Mouse (Mus musculus): ENCODE results near the gene Met. TPM values are rescaled to one million over a fixed set of nuclear protein-coding genes. Genes with fewer than 3 reads are reported as not detected.

Met gene
- polyA plus RNA-seq, 2 experiments, result 4.3 to 5.9 TPM

DNA sequence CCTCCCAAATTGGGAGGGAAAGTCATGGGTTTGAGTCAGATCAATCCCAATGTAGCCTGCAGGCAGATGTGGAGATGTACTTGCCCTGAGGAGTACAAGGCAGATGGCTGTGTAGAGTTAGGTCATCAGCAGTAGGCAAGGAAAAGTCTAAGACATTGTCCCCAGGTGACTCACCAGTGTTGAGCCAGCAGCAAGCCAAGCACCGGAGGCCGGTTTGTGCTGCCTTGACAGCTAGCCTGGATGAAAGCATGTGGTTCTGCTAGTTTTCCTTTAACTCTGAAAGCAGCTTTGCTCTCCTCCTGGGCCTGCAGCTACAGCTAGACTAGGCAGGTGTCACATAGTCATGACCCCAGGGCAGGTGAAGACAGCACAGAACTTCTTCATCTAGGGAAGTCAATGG, 43.2 kb downstream of the Met start:
- Histone ChIP-seq H3K4me2 (replicated peaks; ENCODE audit: low read depth, low read length, severe bottlenecking) (no peak overlapping the region), H3K9ac (ENCODE audit: low read depth, low read length, severe bottlenecking) (no peak overlapping the region), H3K36me3 (ENCODE audit: control insufficient read depth, insufficient read depth, low read length) (no peaks in the 10 kb centered on the region), H3K9me3 (ENCODE audit: control insufficient read depth, low read length) (no peaks in the 10 kb centered on the region), H3K27me3 (ENCODE audit: control insufficient read depth, insufficient read depth, low read length) (no peaks in the 10 kb centered on the region), H3K4me3 (replicated peaks; ENCODE audit: low read length) (no peak overlapping the region), H3K4me1 (ENCODE audit: control insufficient read depth, insufficient read depth, low read length) (no peaks in the 10 kb centered on the region), H3K27ac (replicated peaks; ENCODE audit: low read depth, low read length) (no peak overlapping the region)
- TF ChIP-seq POLR2A (IDR thresholded peaks at IDR 0.05; ENCODE audit: borderline replicate concordance, extremely low read depth, insufficient read depth, insufficient read length), result no peak
- WGBS, result 54% methylated on average over 2 of the region's 2 CpGs
- ATAC-seq (ENCODE audit: low FRiP score, low read depth) (no peak), DNase-seq (ENCODE audit: low spot score) (no peak)

DNA sequence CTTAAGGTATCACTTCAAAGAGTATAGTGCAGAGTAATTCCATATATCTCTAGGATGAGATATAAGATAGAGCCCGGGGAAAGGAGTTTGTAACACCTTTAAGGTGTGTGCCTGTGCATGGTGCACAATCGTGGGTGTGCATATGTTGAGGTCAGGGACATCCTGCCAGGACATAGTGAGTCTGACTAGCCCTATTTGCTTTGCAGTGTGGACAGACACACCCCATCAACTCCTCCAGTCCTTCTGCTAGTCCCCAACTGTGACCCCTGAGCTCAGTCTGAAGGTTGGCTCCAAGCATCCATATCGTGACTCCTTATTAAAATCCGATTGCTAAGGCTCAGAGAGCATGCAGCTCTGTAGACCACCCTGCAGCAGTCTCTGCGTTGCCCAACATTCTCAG, 44.6 kb downstream of the Met start:
- no peaks in the 10 kb centered on the region for H3K36me3 ChIP-seq (ENCODE audit: control insufficient read depth, insufficient read depth, low read length)
- ATAC-seq (ENCODE audit: low FRiP score, low read depth) (no peak), DNase-seq (ENCODE audit: low spot score) (no peak)
- WGBS, result 71% methylated on average over 5 of the region's 5 CpGs
- H3K4me1 ChIP-seq (ENCODE audit: control insufficient read depth, insufficient read depth, low read length), result no peaks in the 10 kb centered on the region
- no peak for TF ChIP-seq POLR2A (IDR thresholded peaks at IDR 0.05; ENCODE audit: borderline replicate concordance, extremely low read depth, insufficient read depth, insufficient read length)
- H3K4me3 ChIP-seq (replicated peaks; ENCODE audit: low read length), result no peak overlapping the region
- no peaks in the 10 kb centered on the region for H3K9me3 ChIP-seq (ENCODE audit: control insufficient read depth, low read length)
- no peak overlapping the region for H3K27ac ChIP-seq (replicated peaks; ENCODE audit: low read depth, low read length)
- no peaks in the 10 kb centered on the region for H3K27me3 ChIP-seq (ENCODE audit: control insufficient read depth, insufficient read depth, low read length)
- H3K9ac ChIP-seq (ENCODE audit: low read depth, low read length, severe bottlenecking), result no peak overlapping the region
- no peak overlapping the region for H3K4me2 ChIP-seq (replicated peaks; ENCODE audit: low read depth, low read length, severe bottlenecking)

DNA sequence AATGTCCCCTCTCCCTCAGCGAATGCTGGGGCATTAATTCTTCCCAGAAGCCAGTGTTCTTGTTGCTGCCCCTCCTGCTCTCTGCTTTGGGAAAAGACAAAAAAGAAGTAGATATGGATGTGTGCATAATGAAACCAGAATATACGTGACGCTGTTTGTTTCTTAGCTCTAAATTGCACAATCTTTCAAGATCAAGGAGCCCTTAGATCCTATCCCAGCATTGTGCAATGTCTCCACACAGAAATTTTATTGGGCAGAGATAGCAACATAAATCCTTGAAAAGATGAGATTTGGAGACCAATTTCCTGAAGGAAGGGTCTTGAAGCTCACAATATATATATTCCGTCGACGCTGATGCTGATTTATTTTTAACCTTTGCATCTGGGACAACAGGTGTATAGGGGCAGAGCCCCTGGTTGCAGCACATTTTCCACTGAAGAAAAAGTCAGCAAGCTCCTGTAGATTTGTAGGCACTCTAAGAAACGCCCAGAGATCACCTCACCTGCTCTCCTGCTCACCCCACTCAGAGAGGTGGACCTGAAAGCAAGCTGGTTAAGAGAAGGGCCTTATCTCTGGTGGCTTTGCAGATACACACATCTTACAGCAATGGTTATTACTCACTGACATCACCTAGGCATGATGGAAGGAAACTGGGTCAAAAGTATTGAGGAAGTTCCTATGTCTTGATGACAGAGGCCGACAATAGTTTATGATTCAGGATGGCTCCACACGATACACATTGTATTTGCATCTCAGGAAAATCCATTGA, 45.2 kb downstream of the Met start:
- no peak for ATAC-seq (ENCODE audit: low FRiP score, low read depth)
- no peak overlapping the region for H3K27ac ChIP-seq (replicated peaks; ENCODE audit: low read depth, low read length)
- H3K4me3 ChIP-seq (replicated peaks; ENCODE audit: low read length), result no peak overlapping the region
- H3K9ac ChIP-seq (ENCODE audit: low read depth, low read length, severe bottlenecking), result no peak overlapping the region
- DNase-seq (ENCODE audit: low spot score), result no peak
- H3K4me2 ChIP-seq (replicated peaks; ENCODE audit: low read depth, low read length, severe bottlenecking), result no peak overlapping the region
- H3K9me3 ChIP-seq (ENCODE audit: control insufficient read depth, low read length), result no peaks in the 10 kb centered on the region
- WGBS, result 81% methylated on average over 9 of the region's 9 CpGs
- H3K36me3 ChIP-seq (ENCODE audit: control insufficient read depth, insufficient read depth, low read length), result no peaks in the 10 kb centered on the region
- no peaks in the 10 kb centered on the region for H3K4me1 ChIP-seq (ENCODE audit: control insufficient read depth, insufficient read depth, low read length)
- no peak for TF ChIP-seq POLR2A (IDR thresholded peaks at IDR 0.05; ENCODE audit: borderline replicate concordance, extremely low read depth, insufficient read depth, insufficient read length)
- no peaks in the 10 kb centered on the region for H3K27me3 ChIP-seq (ENCODE audit: control insufficient read depth, insufficient read depth, low read length)

DNA sequence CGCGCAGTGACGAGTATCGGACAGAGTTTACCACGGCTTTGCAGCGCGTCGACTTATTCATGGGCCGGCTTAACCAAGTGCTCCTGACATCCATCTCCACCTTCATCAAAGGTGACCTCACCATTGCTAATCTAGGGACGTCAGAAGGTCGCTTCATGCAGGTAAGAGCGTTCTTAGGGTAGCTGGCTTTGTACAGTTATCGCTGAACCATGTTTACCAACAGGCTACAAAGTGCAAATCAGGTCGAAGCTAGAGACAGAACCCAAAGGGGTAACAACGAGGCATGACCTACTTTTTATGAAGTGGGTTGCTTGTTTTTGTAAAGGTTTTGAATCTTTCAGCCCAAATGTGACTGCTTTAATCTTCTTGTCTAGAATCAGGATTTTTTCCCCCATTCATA, 49.8 kb downstream of the Met start:
- Histone ChIP-seq H3K4me1 (ENCODE audit: control insufficient read depth, insufficient read depth, low read length) (no peaks in the 10 kb centered on the region; the same call in 1 of the 2 replicates), H3K4me3 (replicated peaks; ENCODE audit: low read length) (no peak overlapping the region), H3K27me3 (ENCODE audit: control insufficient read depth, insufficient read depth, low read length) (no peaks in the 10 kb centered on the region), H3K36me3 (ENCODE audit: control insufficient read depth, insufficient read depth, low read length) (no peaks in the 10 kb centered on the region), H3K4me2 (replicated peaks; ENCODE audit: low read depth, low read length, severe bottlenecking) (no peak overlapping the region), H3K27ac (replicated peaks; ENCODE audit: low read depth, low read length) (no peak overlapping the region), H3K9me3 (ENCODE audit: control insufficient read depth, low read length) (no peaks in the 10 kb centered on the region), H3K9ac (ENCODE audit: low read depth, low read length, severe bottlenecking) (no peak overlapping the region)
- WGBS, result 91% methylated on average over 15 of the region's 15 CpGs
- no peak for TF ChIP-seq POLR2A (IDR thresholded peaks at IDR 0.05; ENCODE audit: borderline replicate concordance, extremely low read depth, insufficient read depth, insufficient read length)
- no peak for ATAC-seq (ENCODE audit: low FRiP score, low read depth)
- DNase-seq (ENCODE audit: low spot score), result no peak

DNA sequence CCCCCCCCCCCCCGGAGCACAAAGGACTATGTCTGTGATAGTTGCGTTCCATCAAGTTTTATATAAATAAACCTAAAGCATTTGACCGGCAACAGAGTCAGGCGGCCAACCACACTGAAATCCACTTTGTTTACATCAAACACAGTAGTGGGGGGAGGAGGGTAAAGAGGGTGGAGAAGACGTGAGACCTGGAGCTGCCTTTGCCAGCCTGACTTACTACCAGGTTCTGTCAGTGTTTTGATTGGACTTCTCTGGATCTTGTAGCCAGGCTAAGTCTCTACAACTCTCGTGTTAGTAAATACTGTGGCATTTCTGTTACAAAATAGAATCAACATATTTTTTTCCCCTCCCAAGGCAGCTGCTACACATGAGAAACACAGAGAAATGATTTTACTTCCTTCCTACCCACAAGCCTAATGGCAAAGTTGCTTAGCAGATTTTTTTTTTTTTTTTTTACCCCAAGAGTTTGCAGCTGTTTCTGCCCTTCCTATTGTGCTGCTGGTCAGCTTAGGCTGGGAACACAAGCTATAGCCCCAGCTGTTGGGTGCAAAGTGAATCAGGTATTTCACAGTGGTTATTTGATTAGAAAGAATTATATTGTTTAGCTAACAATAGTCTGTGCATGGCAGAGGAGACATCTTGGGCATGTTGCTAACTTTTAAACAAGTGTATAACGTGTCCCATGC, 52.3 kb downstream of the Met start:
- H3K27me3 ChIP-seq (ENCODE audit: control insufficient read depth, insufficient read depth, low read length), result no peaks in the 10 kb centered on the region
- no peak for TF ChIP-seq POLR2A (IDR thresholded peaks at IDR 0.05; ENCODE audit: borderline replicate concordance, extremely low read depth, insufficient read depth, insufficient read length)
- DNase-seq (ENCODE audit: low spot score) (peak; percentile 52), ATAC-seq (ENCODE audit: low FRiP score, low read depth) (peak; percentile 82)
- H3K4me2 ChIP-seq (replicated peaks; ENCODE audit: low read depth, low read length, severe bottlenecking), result no peak overlapping the region
- H3K4me3 ChIP-seq (replicated peaks; ENCODE audit: low read length), result no peak overlapping the region
- H3K9me3 ChIP-seq (ENCODE audit: control insufficient read depth, low read length), result no peaks in the 10 kb centered on the region
- 32% methylated on average over 7 of the region's 7 CpGs for WGBS
- no peak overlapping the region for H3K9ac ChIP-seq (ENCODE audit: low read depth, low read length, severe bottlenecking)
- H3K4me1 ChIP-seq (ENCODE audit: control insufficient read depth, insufficient read depth, low read length), result no peaks in the 10 kb centered on the region; the same call in 1 of the 2 replicates
- H3K36me3 ChIP-seq (ENCODE audit: control insufficient read depth, insufficient read depth, low read length), result no peaks in the 10 kb centered on the region
- no peak overlapping the region; the same call in 1 of the 2 replicates for H3K27ac ChIP-seq (replicated peaks; ENCODE audit: low read depth, low read length)
